Mouse (Mus musculus) midbrain, embryonic 11.5 days (tissue): Measurements from ENCODE around the gene Crtac1. TPM values are rescaled to one million over a fixed set of nuclear protein-coding genes. Genes with fewer than 3 reads are reported as not detected.

Experiments used
- ATAC-seq: fragments of 200-750 bp; cut with Nextera tagmentation; 2 replicates; pipeline ENCODE4 v1.8.0; 2017; ENCODE audit warnings: moderate TSS enrichment, moderate library complexity; ENCODE audit not compliant: low FRiP score
- DNase-seq: peaks from one replicate; pipeline ENCODE4 v3.0.0; 2015; ENCODE audit warnings: low spot score; ENCODE audit errors: missing footprints
- H3K27ac ChIP-seq: fragments of 300-500 bp; sonication (generic); 2 replicates; pipeline ENCODE4 v1.5.1; 2014; ENCODE audit warnings: low read depth, low read length
- H3K27me3 ChIP-seq: fragments of 300-500 bp; sonication (generic); 2 replicates; pipeline ENCODE4 v1.6.1; 2014; ENCODE audit warnings: mild to moderate bottlenecking, low read length, moderate library complexity, mixed read lengths; ENCODE audit not compliant: control insufficient read depth, insufficient read depth
- H3K36me3 ChIP-seq: fragments of 300-500 bp; sonication (generic); 2 replicates; pipeline ENCODE4 v1.6.1; 2014; ENCODE audit warnings: mild to moderate bottlenecking, low read length, moderate library complexity, mixed read lengths; ENCODE audit not compliant: control insufficient read depth, insufficient read depth
- H3K4me1 ChIP-seq: fragments of 300-500 bp; sonication (generic); 2 replicates; pipeline ENCODE4 v1.6.1; 2014; ENCODE audit warnings: low read length; ENCODE audit not compliant: control insufficient read depth, insufficient read depth
- H3K4me2 ChIP-seq: fragments of 300-500 bp; sonication (generic); 2 replicates; pipeline ENCODE4 v1.6.1; 2014; ENCODE audit warnings: mild to moderate bottlenecking, moderate library complexity
- H3K4me3 ChIP-seq: fragments of 300-500 bp; sonication (generic); 2 replicates; pipeline ENCODE4 v1.5.1; 2014; ENCODE audit warnings: low read depth, low read length
- H3K9ac ChIP-seq: fragments of 300-500 bp; sonication (generic); 2 replicates; pipeline ENCODE4 v1.6.1; 2014; ENCODE audit warnings: low read length
- H3K9me3 ChIP-seq: fragments of 300-500 bp; sonication (generic); 2 replicates; pipeline ENCODE4 v1.6.1; 2016; ENCODE audit warnings: low read length; ENCODE audit not compliant: control insufficient read depth
- WGBS: fragments of 180-500 bp; shearing (Covaris S2); extraction: QIAGEN DNeasy Blood & Tissue Kit; methylation state at CpG from one replicate; pipeline ENCODE4 v1.1.7; 2014; 5-methylcytosine and 5-hydroxymethylcytosine counted together
- polyA plus RNA-seq: library from polyadenylated mRNA; unstranded; fragments of >200 nt; fragmentation: Nextera tagmentation; extraction: Ambion mirVana; gene quantifications from 2 replicates; pipeline ENCODE4 v1.2.1, GENCODE M21; 2014

Gene Crtac1
- polyA plus RNA-seq, 1 experiment from 2014 or later, result 3.3 TPM

DNA sequence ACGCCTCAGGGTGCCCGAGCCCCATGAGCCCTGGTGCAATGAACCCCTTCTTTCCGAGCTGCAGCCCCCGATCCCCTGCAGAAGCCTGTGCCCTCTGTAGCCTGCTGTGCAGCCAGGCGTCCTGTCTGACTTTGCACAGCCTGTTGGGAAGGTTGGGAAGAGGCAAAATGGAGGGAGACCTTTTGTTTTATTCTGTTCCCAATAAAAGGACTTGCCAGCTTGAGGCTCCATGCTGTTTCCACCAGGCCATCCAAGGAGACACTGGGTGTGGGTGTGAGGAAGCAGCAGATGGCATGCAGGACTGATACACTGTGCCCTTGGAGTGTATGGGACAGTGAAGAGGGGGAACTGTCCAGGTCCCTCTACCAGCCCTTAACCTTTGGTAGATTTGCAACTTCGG is 161.5 kb downstream of the Crtac1 start:
- no peak overlapping the region for H3K9ac ChIP-seq
- H3K4me2 ChIP-seq, result no peak overlapping the region
- ATAC-seq, result no peak
- H3K36me3 ChIP-seq, result no peaks in the 10 kb centered on the region
- DNase-seq, result no peak
- H3K27me3 ChIP-seq, result no peaks in the 10 kb centered on the region
- no peak overlapping the region for H3K4me3 ChIP-seq
- WGBS, result 51% methylated on average over 6 of the region's 6 CpGs
- no peak overlapping the region for H3K27ac ChIP-seq
- H3K4me1 ChIP-seq, result no peaks in the 10 kb centered on the region; the same call in 1 of the 2 replicates
- no peaks in the 10 kb centered on the region for H3K9me3 ChIP-seq

DNA sequence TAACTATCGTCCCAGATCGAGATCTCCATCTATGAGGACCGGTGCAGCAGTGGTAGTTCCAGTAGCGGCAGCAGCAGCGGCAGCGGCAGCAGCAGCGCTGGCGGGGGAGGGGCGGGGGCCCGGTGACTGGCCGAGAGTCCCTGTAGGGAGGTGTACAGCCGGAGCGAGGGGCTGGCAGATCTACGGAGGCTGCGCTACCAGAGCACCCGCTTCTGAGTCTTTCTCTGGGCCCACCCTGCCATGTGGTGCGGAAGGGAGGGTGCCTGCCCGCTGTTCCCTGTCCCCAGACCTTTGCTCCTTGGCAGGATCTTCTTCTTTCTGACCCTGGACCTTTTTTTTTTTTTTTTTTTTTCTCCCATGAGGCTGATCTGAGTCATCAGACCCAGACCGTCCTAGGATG is 163.2 kb downstream of the Crtac1 start:
- no peaks in the 10 kb centered on the region for H3K9me3 ChIP-seq
- H3K4me3 ChIP-seq, result peak overlapping the region; percentile 11; the same call in 1 of the 2 replicates
- H3K4me2 ChIP-seq, result peak overlapping the region; percentile 48
- no peaks in the 10 kb centered on the region for H3K36me3 ChIP-seq
- peak overlapping the region; percentile 47 for H3K9ac ChIP-seq
- H3K27ac ChIP-seq, result no peak overlapping the region
- no peaks in the 10 kb centered on the region; the same call in 1 of the 2 replicates for H3K4me1 ChIP-seq
- 2% methylated on average over 19 of the region's 19 CpGs for WGBS
- DNase-seq, result no peak
- no peaks in the 10 kb centered on the region for H3K27me3 ChIP-seq
- peak; percentile 64; the same call in 1 of the 2 replicates for ATAC-seq

DNA sequence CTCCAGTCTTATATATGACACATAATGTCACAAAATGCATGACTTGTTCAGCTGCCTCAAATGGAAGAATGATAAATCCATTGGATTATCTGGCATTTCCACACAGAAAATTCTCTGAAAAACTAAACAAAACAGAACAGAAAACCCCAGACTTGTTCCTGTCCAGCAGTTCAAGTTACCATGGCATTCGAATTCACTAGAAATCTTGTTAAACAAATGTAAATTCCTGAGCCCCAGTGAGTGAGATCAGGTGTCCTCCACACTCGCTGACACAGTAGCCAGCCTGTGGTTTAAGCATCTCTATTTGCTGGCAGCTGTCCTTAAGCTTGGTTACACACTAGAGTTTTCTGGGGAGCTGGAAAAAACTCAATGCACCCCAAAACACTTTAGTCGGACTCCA is 168.1 kb downstream of the Crtac1 start:
- DNase-seq, result no peak
- no peaks in the 10 kb centered on the region for H3K36me3 ChIP-seq
- H3K9me3 ChIP-seq, result no peaks in the 10 kb centered on the region
- 43% methylated on average over 3 of the region's 3 CpGs for WGBS
- no peaks in the 10 kb centered on the region for H3K27me3 ChIP-seq
- no peak overlapping the region for H3K27ac ChIP-seq
- no peak for ATAC-seq
- H3K9ac ChIP-seq, result no peak overlapping the region
- H3K4me2 ChIP-seq, result no peak overlapping the region
- H3K4me1 ChIP-seq, result no peaks in the 10 kb centered on the region; the same call in 1 of the 2 replicates
- H3K4me3 ChIP-seq, result no peak overlapping the region

DNA sequence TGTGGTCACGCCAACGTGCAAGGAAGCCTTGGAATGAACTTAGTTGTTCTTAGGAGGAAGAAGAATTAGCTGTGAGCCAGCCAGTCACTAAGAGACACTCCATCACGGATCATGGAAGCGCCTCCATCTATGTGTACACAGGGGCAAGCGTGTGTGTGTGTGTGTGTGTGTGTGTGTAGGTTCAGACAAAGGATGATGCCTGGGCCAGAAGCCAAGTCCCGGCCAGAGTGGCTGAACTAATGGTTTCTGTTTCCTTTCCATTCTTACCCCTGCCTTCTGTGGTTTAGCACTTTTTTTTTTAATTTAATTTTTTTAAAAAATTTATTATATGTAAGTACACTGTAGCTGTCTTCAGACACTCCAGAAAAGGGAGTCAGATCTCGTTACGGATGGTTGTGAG is 171.1 kb downstream of the Crtac1 start:
- no peak overlapping the region for H3K9ac ChIP-seq
- DNase-seq (no peak), ATAC-seq (no peak)
- 90% methylated on average over 8 of the region's 8 CpGs for WGBS
- no peak overlapping the region for H3K4me2 ChIP-seq
- no peaks in the 10 kb centered on the region for H3K36me3 ChIP-seq
- no peaks in the 10 kb centered on the region for H3K9me3 ChIP-seq
- H3K27me3 ChIP-seq, result no peaks in the 10 kb centered on the region; the same call in 1 of the 2 replicates
- no peak overlapping the region for H3K4me3 ChIP-seq
- H3K4me1 ChIP-seq, result no peaks in the 10 kb centered on the region; the same call in 1 of the 2 replicates
- H3K27ac ChIP-seq, result no peak overlapping the region

DNA sequence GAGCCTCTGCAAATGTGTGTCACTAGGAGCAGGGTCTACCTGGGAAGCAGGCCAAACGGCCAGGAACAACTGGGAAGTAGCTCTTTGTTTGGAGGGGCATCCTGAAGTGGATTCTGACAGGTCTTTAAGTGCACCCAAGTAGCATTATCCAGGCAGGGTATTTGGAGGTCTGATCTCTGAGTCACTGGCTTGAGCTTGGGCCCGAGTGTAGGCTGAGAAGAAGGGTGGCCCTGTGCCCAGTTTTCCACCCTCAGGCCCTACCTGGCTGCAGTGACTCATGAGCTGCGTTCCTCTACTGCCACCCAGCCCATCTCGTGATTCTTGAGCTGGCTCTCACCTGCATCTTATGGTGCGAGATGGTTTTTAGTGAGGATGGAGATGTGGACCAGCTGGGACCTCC is 173.0 kb downstream of the Crtac1 start:
- Histone ChIP-seq H3K9me3 (no peaks in the 10 kb centered on the region), H3K9ac (no peak overlapping the region), H3K4me1 (no peaks in the 10 kb centered on the region; the same call in 1 of the 2 replicates), H3K4me2 (no peak overlapping the region), H3K27ac (no peak overlapping the region), H3K27me3 (peaks cover 4% of the 10 kb centered on the region; the same call in 1 of the 2 replicates), H3K36me3 (no peaks in the 10 kb centered on the region), H3K4me3 (no peak overlapping the region)
- ATAC-seq (no peak), DNase-seq (no peak)
- WGBS, result 76% methylated on average over 5 of the region's 5 CpGs

GRCm38 (mm10) chr19:42258031-42258430 is 173.6 kb downstream of the Crtac1 start:
- 92% methylated on average over 3 of the region's 3 CpGs for WGBS
- ATAC-seq (no peak), DNase-seq (no peak)
- peaks cover 4% of the 10 kb centered on the region; the same call in 1 of the 2 replicates for H3K27me3 ChIP-seq
- no peaks in the 10 kb centered on the region for H3K36me3 ChIP-seq
- H3K9ac ChIP-seq, result no peak overlapping the region
- H3K4me3 ChIP-seq, result no peak overlapping the region
- H3K9me3 ChIP-seq, result no peaks in the 10 kb centered on the region
- no peak overlapping the region for H3K4me2 ChIP-seq
- no peaks in the 10 kb centered on the region; the same call in 1 of the 2 replicates for H3K4me1 ChIP-seq
- H3K27ac ChIP-seq, result no peak overlapping the region

- Histone ChIP-seq H3K4me3 (no peak overlapping the region), H3K27me3 (peaks cover 4% of the 10 kb centered on the region; the same call in 1 of the 2 replicates), H3K9me3 (no peaks in the 10 kb centered on the region), H3K9ac (no peak overlapping the region), H3K36me3 (no peaks in the 10 kb centered on the region), H3K27ac (no peak overlapping the region), H3K4me2 (no peak overlapping the region), H3K4me1 (no peaks in the 10 kb centered on the region; the same call in 1 of the 2 replicates)
- DNase-seq (no peak), ATAC-seq (no peak)
- WGBS, result 85% methylated on average over 12 of the region's 12 CpGs
These were observed 174.3 kb downstream of the Crtac1 start for GRCm38 (mm10) chr19:42257241-42257635.

DNA sequence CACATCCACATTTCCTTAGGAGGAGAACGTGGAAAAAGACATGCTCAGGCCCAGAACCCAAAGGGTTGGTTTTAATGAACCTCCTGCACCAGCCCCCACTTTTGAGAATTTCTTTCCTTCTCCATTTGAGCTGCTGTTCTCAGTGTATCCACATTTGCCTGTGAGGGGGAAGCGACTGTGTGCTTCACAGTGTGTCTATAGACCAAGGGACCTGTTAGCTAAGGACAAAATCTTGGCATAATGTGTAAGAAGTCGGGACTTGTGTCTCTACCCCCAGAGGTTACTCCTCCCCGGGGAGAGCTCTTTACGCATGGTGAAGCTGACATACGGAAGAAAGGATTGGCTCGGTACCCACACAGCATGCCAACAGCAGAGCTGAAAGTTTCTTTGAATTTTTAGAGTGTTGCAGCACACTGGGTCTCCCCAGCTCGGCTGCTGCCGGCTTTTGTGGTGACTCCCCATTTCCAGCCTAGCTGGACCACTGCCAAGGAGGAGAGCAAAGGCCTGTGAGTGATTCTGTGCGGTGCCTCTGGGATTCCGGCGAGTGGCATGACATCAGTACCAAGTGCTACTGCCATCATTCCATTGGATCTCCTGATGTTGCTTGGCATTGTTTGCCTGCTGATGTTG is 174.9 kb downstream of the Crtac1 start:
- ATAC-seq (no peak), DNase-seq (no peak)
- H3K4me1 ChIP-seq, result no peaks in the 10 kb centered on the region; the same call in 1 of the 2 replicates
- no peak overlapping the region for H3K4me3 ChIP-seq
- H3K27me3 ChIP-seq, result peaks cover 4% of the 10 kb centered on the region; the same call in 1 of the 2 replicates
- H3K36me3 ChIP-seq, result no peaks in the 10 kb centered on the region
- H3K4me2 ChIP-seq, result no peak overlapping the region
- no peak overlapping the region for H3K9ac ChIP-seq
- WGBS, result 83% methylated on average over 12 of the region's 12 CpGs
- H3K27ac ChIP-seq, result no peak overlapping the region
- H3K9me3 ChIP-seq, result no peaks in the 10 kb centered on the region

DNA sequence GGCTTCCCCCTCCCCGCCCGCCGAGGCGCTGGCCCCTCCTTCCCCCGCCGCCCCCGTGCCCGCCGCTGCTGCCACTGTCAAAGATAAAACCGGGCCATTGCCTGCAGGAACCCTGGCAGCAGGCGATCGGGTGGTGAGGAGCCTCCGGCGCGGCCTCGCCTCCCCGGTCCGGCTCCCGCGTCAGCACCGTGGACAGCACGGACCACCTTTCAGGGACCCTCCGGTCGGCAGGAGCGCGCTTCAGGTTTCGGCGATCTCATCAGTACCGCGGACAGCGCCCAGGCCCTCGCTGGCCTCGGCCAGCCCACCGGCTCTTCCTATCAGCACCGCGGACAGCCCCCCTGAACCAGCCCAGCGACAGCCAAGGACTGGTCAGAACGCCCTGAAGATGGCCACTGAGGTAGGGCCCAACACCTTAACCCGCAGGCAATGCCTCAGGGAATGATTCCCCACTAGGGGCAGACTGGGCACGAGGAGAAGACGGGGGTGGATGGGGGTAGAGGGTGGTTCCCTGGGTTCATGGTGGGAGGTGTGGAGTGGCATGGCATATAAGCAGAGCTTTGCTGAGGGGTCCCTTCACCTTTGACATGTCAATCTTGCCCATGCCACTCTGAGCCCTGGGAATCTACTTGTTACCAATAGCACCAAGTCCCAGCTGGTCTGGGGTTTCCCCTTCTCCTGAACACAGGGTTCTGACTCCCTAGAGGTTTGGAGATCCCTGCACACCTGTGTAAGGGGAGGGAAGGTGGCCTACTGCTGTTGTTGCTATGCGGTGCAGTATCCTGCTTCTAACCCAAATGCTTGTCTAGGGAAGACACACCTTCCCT is 175.6 kb downstream of the Crtac1 start:
- peak overlapping the region; percentile 51 for H3K9ac ChIP-seq
- H3K9me3 ChIP-seq, result no peaks in the 10 kb centered on the region
- peak; percentile 97 for DNase-seq
- H3K4me1 ChIP-seq, result no peaks in the 10 kb centered on the region; the same call in 1 of the 2 replicates
- ATAC-seq, result peak; percentile 93
- peak overlapping the region; percentile 76 for H3K4me2 ChIP-seq
- WGBS, result 3% methylated on average over 38 of the region's 42 CpGs
- peak overlapping the region; percentile 42 for H3K4me3 ChIP-seq
- no peak overlapping the region for H3K27ac ChIP-seq
- H3K27me3 ChIP-seq, result peaks cover 4% of the 10 kb centered on the region; the same call in 1 of the 2 replicates
- no peaks in the 10 kb centered on the region for H3K36me3 ChIP-seq
